In the genomic region with DNA sequence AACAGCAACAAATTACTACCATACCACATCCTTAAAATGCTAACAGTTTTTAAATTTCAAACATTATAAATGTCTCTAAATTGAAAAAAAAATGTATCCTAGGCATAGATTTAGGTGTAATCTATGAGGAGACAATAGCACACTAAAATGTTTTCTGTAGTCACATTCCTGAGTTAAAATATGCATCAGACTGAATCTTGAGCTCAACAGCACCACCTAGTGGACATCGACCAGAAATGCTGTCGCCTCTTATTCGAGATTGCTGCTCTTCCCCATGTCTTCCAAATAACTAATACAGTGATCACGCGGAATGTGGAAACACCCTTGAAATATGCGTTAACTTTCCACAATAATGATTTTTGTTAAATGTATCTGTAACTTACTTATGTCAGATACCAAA, we compare ENCODE assay signal across 9 mouse cellular contexts. TPM values are rescaled to one million over a fixed set of nuclear protein-coding genes. Genes with fewer than 3 reads are reported as not detected.
DNase-seq lines count a peak whose midpoint lies in the region; ATAC-seq and TF ChIP-seq lines count a peak whose summit lies in the region.
"Had no signal": no experiment of that assay in that cellular context is flagged by ENCODE, and none has a peak within 500 bp of the region (broad histone marks: within the 10 kb centered on the region; RNA-seq: fewer than 3 reads in every experiment).

No protein-coding gene starts in this region.

- H3K27me3 ChIP-seq in hindbrain, embryonic 10.5 days (ENCODE audit: insufficient read depth, poor library complexity, severe bottlenecking): no peaks in the 10 kb centered on the region
- no peaks in the 10 kb centered on the region; the same call in 1 of the 2 replicates for H3K27me3 ChIP-seq in hindbrain, embryonic 12.5 days
- 0 out of 2 replicates have a peak, but pooled peaks cover 5% of the 10 kb centered on the region for H3K27me3 ChIP-seq in hindbrain, embryonic 13.5 days

- peak; percentile 33 for DNase-seq in hindbrain, embryonic 10.5 days (ENCODE audit: low spot score)
- peak; percentile 68 to 69 for DNase-seq in B cell, adult 2 months
- DNase-seq in embryo, embryonic 11 days: peak; percentile 81
- no peak for DNase-seq in lung, adult 2 months
- peak; percentile 33 for DNase-seq in right cerebral cortex, postnatal 25 days

- H3K9ac ChIP-seq in hindbrain, embryonic 12.5 days: no peak overlapping the region
- no peak overlapping the region for H3K9ac ChIP-seq in hindbrain, embryonic 13.5 days
- H3K9ac ChIP-seq: liver, embryonic 15.5 days had no signal

- no peak overlapping the region for H3K4me3 ChIP-seq in hindbrain, embryonic 10.5 days
- H3K4me3 ChIP-seq in hindbrain, embryonic 12.5 days: no peak overlapping the region
- H3K4me3 ChIP-seq in hindbrain, embryonic 13.5 days: no peak overlapping the region
- no peak overlapping the region for H3K4me3 ChIP-seq in lung, adult 2 months (replicated peaks; ENCODE audit: extremely low read depth, low read depth, low read length)
- H3K4me3 ChIP-seq: liver, embryonic 15.5 days had no signal

- peak; percentile 70 for TF ChIP-seq CTCF in lung, adult 2 months (IDR thresholded peaks at IDR 0.05; ENCODE audit: insufficient read depth, low read length)

- no peaks in the 10 kb centered on the region for H3K4me1 ChIP-seq in hindbrain, embryonic 10.5 days (replicated peaks)
- no peaks in the 10 kb centered on the region for H3K4me1 ChIP-seq in hindbrain, embryonic 12.5 days
- no peaks in the 10 kb centered on the region for H3K4me1 ChIP-seq in hindbrain, embryonic 13.5 days (replicated peaks)
- H3K4me1 ChIP-seq in lung, adult 2 months (ENCODE audit: control insufficient read depth, insufficient read depth, low read length): no peaks in the 10 kb centered on the region
- H3K4me1 ChIP-seq: liver, embryonic 15.5 days had no signal

- H3K9me3 ChIP-seq in hindbrain, embryonic 10.5 days: no peaks in the 10 kb centered on the region
- no peaks in the 10 kb centered on the region for H3K9me3 ChIP-seq in hindbrain, embryonic 12.5 days (replicated peaks)
- no peaks in the 10 kb centered on the region for H3K9me3 ChIP-seq in hindbrain, embryonic 13.5 days
- H3K9me3 ChIP-seq: liver, embryonic 15.5 days had no signal

- no peak overlapping the region for H3K4me2 ChIP-seq in hindbrain, embryonic 12.5 days (replicated peaks)
- no peak overlapping the region for H3K4me2 ChIP-seq in hindbrain, embryonic 13.5 days
- H3K4me2 ChIP-seq: liver, embryonic 15.5 days had no signal

- 21% methylated on average over 6 of the region's 6 CpGs for WGBS in hindbrain, embryonic 10.5 days
- WGBS in hindbrain, embryonic 12.5 days: 15% methylated on average over 6 of the region's 6 CpGs
- WGBS in hindbrain, embryonic 13.5 days: 14% methylated on average over 6 of the region's 6 CpGs
- WGBS in lung, adult 2 months: 10% methylated on average over 6 of the region's 6 CpGs

- H3K27ac ChIP-seq in hindbrain, embryonic 10.5 days: no peak overlapping the region
- H3K27ac ChIP-seq in hindbrain, embryonic 12.5 days: no peak overlapping the region
- H3K27ac ChIP-seq in hindbrain, embryonic 13.5 days: no peak overlapping the region
- H3K27ac ChIP-seq: liver, embryonic 15.5 days had no signal

- no peak for ATAC-seq in hindbrain, embryonic 12.5 days (ENCODE audit: low FRiP score)
- ATAC-seq in activated CD4-positive, CD25-positive, alpha-beta regulatory T cell, adult 4 months: peak; percentile 61
- 0 out of 2 replicates have a peak, but pooled peaks have one; percentile 22 for ATAC-seq in hindbrain, embryonic 13.5 days (ENCODE audit: low FRiP score)

- no peak for TF ChIP-seq POLR2A in lung, adult 2 months (IDR thresholded peaks at IDR 0.05; ENCODE audit: borderline replicate concordance, extremely low read depth, low read depth, low read length)

- H3K36me3 ChIP-seq in hindbrain, embryonic 10.5 days: no peaks in the 10 kb centered on the region
- no peaks in the 10 kb centered on the region for H3K36me3 ChIP-seq in hindbrain, embryonic 12.5 days
- no peaks in the 10 kb centered on the region for H3K36me3 ChIP-seq in hindbrain, embryonic 13.5 days
- H3K36me3 ChIP-seq: liver, embryonic 15.5 days had no signal

RNA-seq across cellular contexts. Expression of gene Asb5, which starts 36.3 kb away (rescaled TPM):
- polyA plus RNA-seq in hindbrain, embryonic 10.5 days (2016; fragmentation: Nextera tagmentation; extraction: Ambion mirVana): 4.2 and 6.3 TPM in 2 replicates
- polyA plus RNA-seq in hindbrain, embryonic 12.5 days (2016; fragmentation: Nextera tagmentation; extraction: Ambion mirVana): 5.5 and 6.2 TPM in 2 replicates
- polyA plus RNA-seq in activated CD4-positive, CD25-positive, alpha-beta regulatory T cell, adult 4 months (2017; shearing (Covaris generic)): not detected
- 6.7 and 7.9 TPM in 2 replicates for polyA plus RNA-seq in hindbrain, embryonic 13.5 days (2015; fragmentation: Nextera tagmentation; extraction: Ambion mirVana)
- polyA plus RNA-seq in lung, adult 2 months (2012; rRNA removed): 0.65 and 7.8 TPM in 2 replicates

RNA-seq across cellular contexts. Expression of gene Spcs3, which starts 36.7 kb away (rescaled TPM):
- 61.9 and 85.7 TPM in 2 replicates for polyA plus RNA-seq in hindbrain, embryonic 10.5 days (2016; fragmentation: Nextera tagmentation; extraction: Ambion mirVana)
- 78.3 and 84.1 TPM in 2 replicates for polyA plus RNA-seq in hindbrain, embryonic 12.5 days (2016; fragmentation: Nextera tagmentation; extraction: Ambion mirVana)
- polyA plus RNA-seq in activated CD4-positive, CD25-positive, alpha-beta regulatory T cell, adult 4 months (2017; shearing (Covaris generic)): 100 to 1,000 TPM; 129 to 147 TPM
- polyA plus RNA-seq in hindbrain, embryonic 13.5 days (2015; fragmentation: Nextera tagmentation; extraction: Ambion mirVana): 53.1 and 56.2 TPM in 2 replicates
- 6.6 and 13.4 TPM in 2 replicates for polyA plus RNA-seq in lung, adult 2 months (2012; rRNA removed)
